Comparison of ENCODE assay signal across 11 mouse cellular contexts in genomic region chr16:37964380-37965070, GRCm38 (mm10). TPM values are rescaled to one million over a fixed set of nuclear protein-coding genes. Genes with fewer than 3 reads are reported as not detected.
DNase-seq lines count a peak whose midpoint lies in the region; ATAC-seq and TF ChIP-seq lines count a peak whose summit lies in the region.
"Had no signal": no experiment of that assay in that cellular context is flagged by ENCODE, and none has a peak within 500 bp of the region (broad histone marks: within the 10 kb centered on the region; RNA-seq: fewer than 3 reads in every experiment).

No protein-coding gene starts in this region.

- peaks cover 22% of the 10 kb centered on the region for H3K4me1 ChIP-seq in hindbrain, embryonic 14.5 days (replicated peaks; ENCODE audit: control insufficient read depth, insufficient read depth, low read length)
- H3K4me1 ChIP-seq in limb, embryonic 14.5 days (ENCODE audit: control insufficient read depth, insufficient read depth, low read length): peaks cover 17% of the 10 kb centered on the region

- H3K27me3 ChIP-seq in hindbrain, embryonic 14.5 days (ENCODE audit: control insufficient read depth, insufficient read depth, low read length): no peaks in the 10 kb centered on the region
- no peaks in the 10 kb centered on the region for H3K27me3 ChIP-seq in limb, embryonic 14.5 days (ENCODE audit: control insufficient read depth, insufficient read depth, low read length)
- H3K27me3 ChIP-seq: embryonic facial prominence, embryonic 15.5 days; liver, embryonic 15.5 days had no signal

- TF ChIP-seq POLR2A in limb, embryonic 14.5 days (IDR thresholded peaks at IDR 0.05; ENCODE audit: borderline replicate concordance, extremely low read depth, insufficient read depth, insufficient read length): no peak

- ATAC-seq in hindbrain, embryonic 14.5 days (ENCODE audit: low FRiP score): no peak
- ATAC-seq in limb, embryonic 14.5 days (ENCODE audit: low FRiP score, low read depth): peak; percentile 23; the same call in 1 of the 2 replicates
- no peak for ATAC-seq in erythroid progenitor cell, adult 5-6 weeks (replicated peaks; ENCODE audit: low FRiP score, poor library complexity, severe bottlenecking)

- no peak overlapping the region for H3K9ac ChIP-seq in hindbrain, embryonic 14.5 days
- no peak overlapping the region for H3K9ac ChIP-seq in limb, embryonic 14.5 days (ENCODE audit: low read depth, low read length, severe bottlenecking)
- H3K9ac ChIP-seq: embryonic facial prominence, embryonic 15.5 days; liver, embryonic 15.5 days had no signal

- no peaks in the 10 kb centered on the region for H3K36me3 ChIP-seq in hindbrain, embryonic 14.5 days (replicated peaks; ENCODE audit: control insufficient read depth, insufficient read depth)
- H3K36me3 ChIP-seq in limb, embryonic 14.5 days (ENCODE audit: control insufficient read depth, insufficient read depth, low read length): no peaks in the 10 kb centered on the region
- H3K36me3 ChIP-seq: embryonic facial prominence, embryonic 15.5 days; liver, embryonic 15.5 days had no signal

- peak; percentile 47 for DNase-seq in adrenal gland, adult 2 months
- no peak for DNase-seq in adrenal gland, adult 18-20 months (ENCODE audit: low spot score in 2 of 2)
- peak; percentile 98 for DNase-seq in adipocyte (ENCODE audit: low spot score)
- no peak for DNase-seq in hindbrain, embryonic 14.5 days (ENCODE audit: low spot score)
- DNase-seq in limb, embryonic 14.5 days (ENCODE audit: low spot score): no peak
- DNase-seq in heart, adult 18-20 months: no peak
- no peak for DNase-seq in left cerebral cortex, adult 8-10 months (ENCODE audit: low spot score in 2 of 2)
- DNase-seq: heart, adult 2 months had no signal

- 41% methylated on average over 4 of the region's 4 CpGs for WGBS in hindbrain, embryonic 14.5 days
- 38% methylated on average over 4 of the region's 4 CpGs for WGBS in limb, embryonic 14.5 days

- H3K27ac ChIP-seq in hindbrain, embryonic 14.5 days: peak overlapping the region; percentile 86
- H3K27ac ChIP-seq in limb, embryonic 14.5 days (replicated peaks; ENCODE audit: low read depth, low read length): no peak overlapping the region
- H3K27ac ChIP-seq: embryonic facial prominence, embryonic 15.5 days; heart, adult 2 months; liver, embryonic 15.5 days had no signal

- H3K4me3 ChIP-seq in hindbrain, embryonic 14.5 days (replicated peaks; ENCODE audit: low read length): no peak overlapping the region
- no peak overlapping the region for H3K4me3 ChIP-seq in limb, embryonic 14.5 days (replicated peaks; ENCODE audit: low read length)
- H3K4me3 ChIP-seq: embryonic facial prominence, embryonic 15.5 days; heart, adult 2 months; liver, embryonic 15.5 days had no signal

- H3K4me2 ChIP-seq in hindbrain, embryonic 14.5 days (replicated peaks): peak overlapping the region; percentile 35; the same call in 1 of the 2 replicates
- no peak overlapping the region for H3K4me2 ChIP-seq in limb, embryonic 14.5 days (replicated peaks; ENCODE audit: low read depth, low read length, severe bottlenecking)
- H3K4me2 ChIP-seq: liver, embryonic 15.5 days had no signal

- no peaks in the 10 kb centered on the region for H3K9me3 ChIP-seq in hindbrain, embryonic 14.5 days (ENCODE audit: control insufficient read depth, low read length)
- H3K9me3 ChIP-seq in limb, embryonic 14.5 days (ENCODE audit: control insufficient read depth, low read length): no peaks in the 10 kb centered on the region
- H3K9me3 ChIP-seq: embryonic facial prominence, embryonic 15.5 days; liver, embryonic 15.5 days had no signal

RNA-seq across cellular contexts. Expression of gene Gpr156, which starts 48.2 kb away (rescaled TPM):
- under 1 TPM in 1 of 2 experiments, not detected in 1; 0.07 TPM for total RNA-seq in adrenal gland, adult 2 months (2021)
- 0.04 TPM in 2 replicates for polyA plus RNA-seq in adrenal gland, adult 2 months (2012; rRNA removed)
- under 1 TPM in 1 of 2 experiments, not detected in 1; 0.16 TPM for total RNA-seq in adrenal gland, adult 18-20 months (2021)
- polyA plus RNA-seq in hindbrain, embryonic 14.5 days (2014; fragmentation: Nextera tagmentation; extraction: Ambion mirVana): 3.5 and 3.9 TPM in 2 replicates
- polyA plus RNA-seq in limb, embryonic 14.5 days (2012; rRNA removed): 0.77 and 0.78 TPM in 2 replicates
- polyA plus RNA-seq in limb, embryonic 14.5 days (2014; fragmentation: Nextera tagmentation; extraction: Ambion mirVana): 0.59 and 0.88 TPM in 2 replicates
- total RNA-seq in erythroid progenitor cell, adult 5-6 weeks (2015; ENCODE audit: low replicate concordance): not detected in 2 replicates
- total RNA-seq in erythroid progenitor cell, adult 5-6 weeks (2017; ENCODE audit: low replicate concordance): not detected in 2 replicates
- total RNA-seq in heart, adult 18-20 months (2021): under 1 TPM in 1 of 2 experiments, not detected in 1; 0.05 TPM
- under 1 TPM; 0.57 to 0.77 (median 0.58) TPM for total RNA-seq in left cerebral cortex, adult 8-10 months (2022)
- polyA plus RNA-seq: liver, embryonic 15.5 days had no signal

Comparison
In these comparisons a context has a peak if more than half of its experiments do, and no peak if none do; other contexts are left out.
1. DNase-seq: peak in adrenal gland, adult 2 months (single experiment) and adipocyte (single experiment); none in adrenal gland, adult 18-20 months (0 of 2), hindbrain, embryonic 14.5 days (single experiment), limb, embryonic 14.5 days (single experiment), heart, adult 18-20 months (0 of 2) and left cerebral cortex, adult 8-10 months (0 of 2).